Mouse (Mus musculus) lung, adult 2 months (tissue): ENCODE measurements around the gene Adcy5. TPM values are rescaled to one million over a fixed set of nuclear protein-coding genes. Genes with fewer than 3 reads are reported as not detected.

Experiments used
- DNase-seq: peaks from one replicate; pipeline ENCODE4 v3.0.0; 2022
- H3K4me1 ChIP-seq: fragments of 200-500 bp; 2 replicates; pipeline ENCODE4 v1.6.1; 2011; ENCODE audit warnings: low read length; ENCODE audit not compliant: control insufficient read depth, insufficient read depth
- H3K4me3 ChIP-seq: fragments of 200-500 bp; replicated peaks from 2 replicates; pipeline ENCODE3; 2011; ENCODE audit warnings: low read depth, mild to moderate bottlenecking, control low read depth, low read length; ENCODE audit errors: extremely low read depth
- CTCF ChIP-seq: fragments of 200-500 bp; IDR thresholded peaks from 2 replicates; pipeline ENCODE4 v1.5.1; 2011; ENCODE audit warnings: mild to moderate bottlenecking, low read length, control low read depth; ENCODE audit not compliant: insufficient read depth
- POLR2A ChIP-seq: fragments of 200-500 bp; IDR thresholded peaks from 2 replicates; pipeline ENCODE4 v1.6.1; 2011; ENCODE audit warnings: low read depth, mild to moderate bottlenecking, control low read depth, low read length, borderline replicate concordance; ENCODE audit errors: extremely low read depth
- WGBS: fragments of 180-500 bp; shearing (Covaris S2); methylation state at CpG from one replicate; pipeline ENCODE4 v1.1.7; 2018; 5-methylcytosine and 5-hydroxymethylcytosine counted together
- polyA plus RNA-seq: library from polyadenylated mRNA; depleted of rRNA; stranded (reverse); fragments of >200 nt; gene quantifications from 2 replicates; pipeline ENCODE4 v1.2.3, GENCODE M21; 2012

Adcy5 gene
- polyA plus RNA-seq, 1 experiment: 18.3 TPM

DNA sequence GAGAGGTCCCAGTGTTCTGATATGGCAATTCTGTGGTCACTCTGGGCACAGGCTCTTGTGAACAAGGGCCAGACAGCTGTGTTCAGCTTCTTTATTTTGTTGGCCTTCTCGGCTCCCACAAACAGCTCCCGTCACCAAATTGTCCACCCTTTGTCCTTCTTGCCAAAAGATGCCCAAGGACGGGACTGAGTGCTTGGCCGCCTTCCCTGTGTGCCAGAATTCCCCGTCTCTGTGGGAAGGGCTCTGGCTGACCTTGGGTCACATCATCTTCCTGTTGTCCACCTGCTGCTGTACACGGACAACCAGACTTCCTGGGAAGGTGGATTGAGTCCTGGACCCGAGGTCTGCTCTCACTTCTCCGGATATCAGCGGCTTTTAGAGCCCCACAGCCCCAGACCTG is 131.1 kb downstream of the Adcy5 start:
- WGBS: 65% methylated on average over 9 of the region's 9 CpGs
- Histone ChIP-seq H3K4me3 (no peak overlapping the region), H3K4me1 (peaks cover 6% of the 10 kb centered on the region; the same call in 1 of the 2 replicates)
- no peak for DNase-seq
- TF ChIP-seq POLR2A (no peak), CTCF (no peak)

DNA sequence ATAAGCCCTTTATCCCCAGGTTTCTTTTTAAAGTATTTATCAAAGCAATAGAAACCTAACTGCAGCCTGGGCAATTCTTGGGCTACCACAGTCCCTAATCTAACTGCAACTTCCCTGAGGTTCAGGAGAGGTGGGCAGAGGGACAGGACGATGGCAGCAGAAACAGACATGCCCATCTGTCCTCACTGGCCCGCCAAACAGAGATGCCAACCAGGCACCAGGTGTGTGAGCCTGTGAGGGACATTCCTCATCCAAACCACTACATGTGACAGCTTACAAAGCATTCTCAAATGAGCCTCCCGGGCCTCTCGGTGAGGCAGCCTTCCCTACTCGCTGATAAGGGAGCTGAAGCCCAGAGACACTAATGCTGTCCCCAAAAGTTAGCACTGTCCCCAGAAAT is 132.6 kb downstream of the Adcy5 start:
- DNase-seq: no peak
- no peak overlapping the region for H3K4me3 ChIP-seq
- WGBS: 83% methylated on average over 5 of the region's 5 CpGs
- H3K4me1 ChIP-seq: peaks cover 4% of the 10 kb centered on the region; the same call in 1 of the 2 replicates
- no peak for TF ChIP-seq POLR2A
- no peak for TF ChIP-seq CTCF

DNA sequence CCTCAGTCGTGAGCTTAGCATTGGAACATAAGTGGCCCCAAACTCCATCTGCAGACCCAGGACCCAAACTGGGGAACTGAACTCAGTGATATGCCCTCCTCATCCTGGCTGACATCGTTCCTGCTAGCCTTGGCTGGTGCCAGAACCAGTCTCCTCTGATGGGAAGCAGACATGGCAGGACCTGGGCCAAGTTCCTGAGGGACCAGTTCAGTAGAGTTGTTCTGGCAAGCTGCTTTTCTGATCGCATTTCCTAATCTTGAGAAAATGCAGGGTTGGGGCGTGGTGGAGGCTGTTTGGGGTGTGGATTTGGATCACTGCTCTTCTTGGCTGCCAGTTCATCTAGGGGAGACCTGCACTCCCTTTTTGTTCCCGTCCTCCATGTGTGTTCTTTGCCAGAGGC is 143.1 kb downstream of the Adcy5 start:
- TF ChIP-seq POLR2A: no peak
- no peak for TF ChIP-seq CTCF
- Histone ChIP-seq H3K4me1 (no peaks in the 10 kb centered on the region), H3K4me3 (no peak overlapping the region)
- no peak for DNase-seq
- 64% methylated on average over 5 of the region's 5 CpGs for WGBS

DNA sequence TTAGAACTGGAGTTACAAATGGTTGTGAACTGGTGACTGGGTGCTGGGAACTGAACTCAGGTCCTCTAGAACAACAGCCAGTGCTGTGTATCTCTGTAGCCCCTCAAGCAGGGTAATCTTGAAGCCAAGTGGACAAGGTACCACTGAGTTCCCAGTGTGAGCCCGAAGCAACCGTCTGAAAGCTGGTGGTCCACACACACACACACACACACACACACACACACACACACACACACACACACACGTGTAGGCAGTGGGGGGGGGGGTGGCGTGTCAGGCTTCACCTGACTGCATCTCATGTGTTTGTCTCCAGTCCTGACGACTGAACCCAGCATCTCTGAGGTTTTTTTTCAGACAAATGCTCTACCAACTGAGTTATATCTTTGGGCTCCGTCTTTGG is 145.5 kb downstream of the Adcy5 start:
- WGBS: 90% methylated on average over 6 of the region's 6 CpGs
- H3K4me3 ChIP-seq: no peak overlapping the region
- TF ChIP-seq POLR2A: no peak
- no peak for TF ChIP-seq CTCF
- H3K4me1 ChIP-seq: no peaks in the 10 kb centered on the region
- no peak for DNase-seq

DNA sequence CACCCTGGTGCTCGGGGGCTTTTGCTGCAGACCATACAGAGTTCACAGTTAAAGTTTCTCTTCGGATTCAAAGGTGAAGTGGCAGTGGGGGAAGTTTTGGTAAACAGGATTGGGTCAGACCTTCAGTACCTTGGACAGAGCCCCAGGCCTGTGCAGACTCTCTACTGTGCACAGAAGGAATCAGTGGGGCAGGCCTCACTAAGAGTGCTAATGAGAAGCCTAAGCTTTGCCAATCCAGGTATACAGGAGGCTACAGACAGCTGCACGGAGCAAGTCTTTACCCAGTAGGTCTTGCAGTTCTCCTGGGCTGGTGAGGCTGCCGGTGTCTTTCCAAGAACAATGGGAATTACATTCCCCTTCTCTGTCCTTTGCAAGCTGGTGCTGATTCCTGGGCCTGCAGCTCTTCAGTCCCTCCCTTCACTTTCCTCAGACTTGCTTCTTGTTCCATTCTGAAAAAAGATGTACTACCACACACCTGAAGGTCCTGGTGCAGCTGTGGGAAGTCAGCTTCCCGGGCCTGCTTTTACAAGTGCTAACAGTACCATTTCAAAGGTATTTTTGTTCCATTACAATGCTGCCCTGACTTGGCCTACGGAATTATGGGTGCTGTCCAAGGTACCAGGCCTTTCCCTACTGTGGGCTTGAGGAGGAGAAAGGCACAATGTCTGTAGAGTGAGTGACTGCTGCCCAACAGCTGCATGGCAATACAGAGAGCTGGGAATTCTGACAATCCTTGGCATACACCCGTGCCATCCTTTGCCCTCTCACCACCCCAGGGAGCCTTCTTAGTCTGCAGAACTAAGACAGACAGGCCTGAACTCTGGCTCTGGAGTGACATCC is 148.0 kb downstream of the Adcy5 start:
- TF ChIP-seq POLR2A: no peak
- no peak for TF ChIP-seq CTCF
- H3K4me3 ChIP-seq: no peak overlapping the region
- DNase-seq: no peak
- no peaks in the 10 kb centered on the region for H3K4me1 ChIP-seq
- WGBS: 40% methylated on average over 7 of the region's 7 CpGs

DNA sequence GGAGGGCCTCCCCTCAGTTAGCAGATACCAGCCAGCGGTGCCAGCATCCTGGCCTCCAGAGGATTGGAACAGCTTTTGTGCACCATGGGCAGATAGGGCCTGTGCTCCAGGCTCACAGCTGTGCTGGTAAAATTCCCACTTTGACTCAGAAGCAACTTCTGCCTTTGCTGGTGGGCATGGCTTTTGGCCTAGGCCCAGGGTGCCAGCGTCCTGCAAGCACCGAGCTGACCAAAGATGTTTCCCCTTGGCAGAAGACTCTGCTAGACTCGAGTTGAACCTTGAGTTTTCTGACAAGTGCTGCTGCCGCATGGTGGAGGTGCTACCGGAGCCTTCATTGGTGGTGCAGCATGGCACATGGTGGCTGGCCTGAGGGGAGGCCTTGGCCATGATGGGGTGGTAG is 149.0 kb downstream of the Adcy5 start:
- no peak overlapping the region for H3K4me3 ChIP-seq
- WGBS: 90% methylated on average over 6 of the region's 6 CpGs
- DNase-seq: no peak
- TF ChIP-seq CTCF (no peak), POLR2A (no peak)
- no peaks in the 10 kb centered on the region for H3K4me1 ChIP-seq

DNA sequence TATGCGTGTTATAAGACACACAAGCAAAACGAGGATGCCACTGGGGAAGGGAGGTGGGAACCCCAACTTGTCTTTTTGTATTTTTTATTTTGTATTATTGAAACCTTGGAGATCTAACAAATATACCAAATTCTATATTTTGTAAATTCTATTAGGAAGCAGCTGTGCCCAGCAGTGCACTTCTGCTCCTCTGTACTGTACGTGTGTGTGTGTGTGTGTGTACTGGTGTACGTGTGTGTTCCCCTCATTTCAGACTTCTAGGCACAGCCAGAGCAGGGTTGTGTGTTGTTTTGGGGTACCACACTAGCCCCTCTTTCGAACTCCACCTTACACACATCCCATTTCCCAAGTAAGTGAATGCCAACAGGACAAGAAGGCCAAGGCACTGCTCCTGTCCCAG is 149.7 kb downstream of the Adcy5 start:
- Histone ChIP-seq H3K4me3 (no peak overlapping the region), H3K4me1 (no peaks in the 10 kb centered on the region)
- no peak for DNase-seq
- WGBS: 89% methylated on average over 5 of the region's 5 CpGs
- TF ChIP-seq POLR2A: no peak
- TF ChIP-seq CTCF: no peak

DNA sequence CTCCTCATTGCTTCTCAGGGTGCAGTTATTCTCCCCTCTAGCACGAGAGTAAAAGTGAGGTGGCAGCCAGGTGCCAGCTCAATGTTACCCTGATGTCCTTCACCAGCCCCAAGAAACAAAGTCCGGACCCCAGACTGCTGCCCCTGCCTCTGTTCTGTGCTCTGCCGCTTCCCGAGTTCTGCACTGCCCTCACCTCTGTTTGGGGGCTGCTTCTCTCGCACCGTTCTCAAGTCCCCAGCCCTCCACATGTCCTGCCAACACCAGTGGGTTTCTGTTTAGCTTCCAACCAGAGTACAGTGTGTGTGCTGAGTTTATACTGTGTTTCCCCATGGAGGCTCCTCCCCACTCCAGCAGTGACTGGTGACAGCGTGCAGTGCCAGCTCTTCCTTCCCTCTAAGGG is 150.5 kb downstream of the Adcy5 start:
- TF ChIP-seq POLR2A (no peak), CTCF (no peak)
- no peak overlapping the region for H3K4me3 ChIP-seq
- no peak for DNase-seq
- no peaks in the 10 kb centered on the region for H3K4me1 ChIP-seq
- 86% methylated on average over 7 of the region's 7 CpGs for WGBS

DNA sequence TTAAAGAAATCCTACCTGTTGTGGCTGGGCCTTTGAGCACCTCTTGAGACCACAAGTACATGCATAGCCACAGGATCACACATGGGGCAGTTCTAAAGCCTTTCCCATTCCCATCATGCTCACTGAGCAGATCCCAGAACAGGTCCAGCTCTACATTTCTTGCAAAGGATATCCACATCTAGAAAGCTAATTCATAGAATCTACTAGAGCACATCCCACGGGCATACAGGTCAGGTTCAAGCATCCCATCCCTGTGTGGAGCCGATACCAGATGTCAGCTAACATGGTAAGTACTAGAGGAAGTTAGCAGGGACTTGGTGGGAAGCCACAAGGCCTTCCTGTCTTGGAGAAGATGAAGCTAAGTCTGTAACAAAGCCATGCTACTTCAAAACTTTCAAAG is 152.0 kb downstream of the Adcy5 start:
- H3K4me3 ChIP-seq: no peak overlapping the region
- peaks cover 3% of the 10 kb centered on the region; the same call in 1 of the 2 replicates for H3K4me1 ChIP-seq
- WGBS: 90% methylated on average over 2 of the region's 2 CpGs
- DNase-seq: no peak
- no peak for TF ChIP-seq POLR2A
- TF ChIP-seq CTCF: no peak

DNA sequence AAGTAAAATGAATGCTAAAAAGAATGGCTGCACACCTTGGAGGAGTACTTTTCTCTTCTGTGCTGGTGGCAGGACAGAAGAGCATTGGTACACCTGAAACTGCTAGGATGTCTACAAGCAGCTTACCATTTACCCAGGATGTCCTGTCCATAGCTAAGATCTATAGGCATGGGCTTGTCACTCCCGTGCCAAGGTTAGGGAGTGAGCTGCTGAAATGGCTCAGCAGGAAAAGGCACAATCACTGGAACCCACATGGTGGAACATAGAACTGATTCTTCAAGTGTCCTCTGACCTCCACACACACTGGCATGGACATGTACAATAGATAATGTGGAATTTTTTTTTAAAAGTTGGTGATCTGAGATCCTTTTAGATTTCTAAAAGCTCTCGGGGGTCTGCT is 152.7 kb downstream of the Adcy5 start:
- H3K4me1 ChIP-seq: peaks cover 4% of the 10 kb centered on the region; the same call in 1 of the 2 replicates
- WGBS: 91% methylated on average over 2 of the region's 2 CpGs
- no peak overlapping the region for H3K4me3 ChIP-seq
- no peak for TF ChIP-seq CTCF
- no peak for DNase-seq

DNA sequence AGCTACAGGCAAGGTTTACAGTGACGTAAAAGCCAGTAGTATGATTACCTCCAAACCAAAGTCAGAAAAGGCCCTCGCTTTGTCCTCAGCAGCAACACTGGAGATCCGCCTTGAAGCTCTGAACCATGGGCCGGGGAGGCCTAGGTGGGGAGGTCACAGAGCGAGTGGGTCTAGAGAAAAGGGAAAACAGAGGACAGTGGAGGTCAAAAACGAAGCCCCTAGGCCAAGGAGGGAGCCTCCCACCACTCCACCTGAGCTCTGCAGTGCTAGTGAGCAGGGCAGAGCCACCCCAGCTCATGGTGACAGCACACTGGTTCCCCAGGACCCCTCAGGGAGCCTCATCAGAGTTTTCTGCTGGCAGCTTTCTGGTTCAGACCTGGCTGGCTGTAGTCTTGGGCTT is 153.3 kb downstream of the Adcy5 start:
- Histone ChIP-seq H3K4me1 (peaks cover 4% of the 10 kb centered on the region; the same call in 1 of the 2 replicates), H3K4me3 (no peak overlapping the region)
- TF ChIP-seq CTCF (no peak), POLR2A (no peak)
- WGBS: 88% methylated on average over 6 of the region's 6 CpGs
- no peak for DNase-seq
